Mouse (Mus musculus) ES-E14 (cell line): ENCODE results near the gene Olfr433.

Experiments used
- CHD2 ChIP-seq: IDR thresholded peaks from 2 replicates; pipeline ENCODE4 v1.6.1; 2014; ENCODE audit warnings: mild to moderate bottlenecking, low read depth, low read length, inconsistent platforms
- HCFC1 ChIP-seq: IDR thresholded peaks from 2 replicates; pipeline ENCODE4 v1.6.1; 2012; ENCODE audit warnings: low read length, inconsistent platforms, borderline replicate concordance; ENCODE audit not compliant: insufficient read depth
- ZC3H11A ChIP-seq: IDR thresholded peaks from 2 replicates; pipeline ENCODE4 v1.6.1; 2012; ENCODE audit warnings: low read depth, mild to moderate bottlenecking, inconsistent platforms, low read length, borderline replicate concordance
- ZNF384 ChIP-seq: IDR thresholded peaks from 2 replicates; pipeline ENCODE4 v1.6.1; 2012; ENCODE audit warnings: low read depth, low read length, inconsistent platforms

DNA sequence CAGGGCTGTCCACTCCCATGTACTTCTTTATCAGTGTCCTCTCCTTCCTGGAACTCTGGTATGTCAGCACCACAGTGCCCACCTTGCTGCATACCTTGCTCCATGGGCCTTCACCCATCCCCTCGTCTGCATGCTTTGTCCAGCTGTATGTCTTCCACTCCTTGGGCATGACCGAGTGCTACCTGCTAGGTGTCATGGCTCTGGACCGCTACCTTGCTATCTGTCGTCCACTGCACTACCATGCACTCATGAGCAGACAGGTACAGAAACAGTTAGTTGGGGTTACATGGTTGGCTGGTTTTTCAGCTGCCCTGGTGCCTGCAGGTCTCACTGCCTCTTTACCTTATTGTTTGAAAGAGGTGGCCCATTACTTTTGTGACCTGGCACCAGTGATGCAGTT lies 10.0 kb downstream of the Olfr433 start:
- no peak for TF ChIP-seq CHD2
- TF ChIP-seq ZNF384 = no peak
- TF ChIP-seq ZC3H11A = no peak
- TF ChIP-seq HCFC1 = no peak
